Mouse (Mus musculus) hematopoietic multipotent progenitor cell, adult 10-12 weeks (in vitro differentiated cells): ENCODE results near the gene Mapkapk5. TPM values are rescaled to one million over a fixed set of nuclear protein-coding genes. Genes with fewer than 3 reads are reported as not detected.

Experiments used
- polyA plus RNA-seq: library from polyadenylated mRNA; stranded (reverse); fragments of >175 nt; gene quantifications from 2 replicates; pipeline ENCODE4 v1.2.3, GENCODE M21; 2012; ENCODE audit warnings: low replicate concordance

The Mapkapk5 gene
- polyA plus RNA-seq, result 16.9 and 51.0 TPM in 2 replicates

GRCm38 (mm10) chr5:121545793-121546529, at the start of gene Mapkapk5:
Gene Mapkapk5 (minus strand): TSS chr5:121545905.

GRCm38 (mm10) chr5:121593451-121594401, 48.0 kb upstream of the Mapkapk5 start, which contains the start of gene Aldh2:
Gene Aldh2 (minus strand): TSS chr5:121593824.

GRCm38 (mm10) chr5:121544910-121545792, 554 bp downstream of the Mapkapk5 start, which contains the start of the genes Adam1a and Gm42878:
Gene Adam1a (minus strand): TSS chr5:121545482.
Gene Gm42878 (minus strand): TSS chr5:121545482.

GRCm38 (mm10) chr5:121503231-121503630, 42.5 kb downstream of the Mapkapk5 start, which contains the start of gene Adam1b:
Gene Adam1b (minus strand): TSS chr5:121503435.

Other genes with a start within 250 kb of the Mapkapk5 start
- 36.8 and 57.1 TPM in 2 replicates for gene Trafd1, start 160.3 kb downstream of the Mapkapk5 start, polyA plus RNA-seq
- 1.6 and 3.6 TPM in 2 replicates for gene Naa25, start 148.0 kb downstream of the Mapkapk5 start, polyA plus RNA-seq
- 0.36 and 1.7 TPM in 2 replicates for gene Tmem116, start 94.0 kb downstream of the Mapkapk5 start, polyA plus RNA-seq
- 193 and 340 TPM in 2 replicates for gene Erp29, start 93.4 kb downstream of the Mapkapk5 start, polyA plus RNA-seq
- not detected in 2 replicates for gene Adam1b, start 42.5 kb downstream of the Mapkapk5 start, polyA plus RNA-seq
- gene Adam1a, start 423 bp downstream of the Mapkapk5 start, polyA plus RNA-seq, result 0.22 and 0.35 TPM in 2 replicates
- gene Gm42878, start 423 bp downstream of the Mapkapk5 start, polyA plus RNA-seq, result 0.12 TPM in 1 of 2 replicates, not detected in the other
- gene Aldh2, start 47.9 kb upstream of the Mapkapk5 start, polyA plus RNA-seq, result 363 and 626 TPM in 2 replicates
- gene Acad12, start 73.0 kb upstream of the Mapkapk5 start, polyA plus RNA-seq, result 2.0 and 4.2 TPM in 2 replicates
- gene Acad10, start 114.6 kb upstream of the Mapkapk5 start, polyA plus RNA-seq, result 3.6 and 4.8 TPM in 2 replicates
- 14.4 and 16.1 TPM in 2 replicates for gene Brap, start 114.7 kb upstream of the Mapkapk5 start, polyA plus RNA-seq
- gene Atxn2, start 165.4 kb upstream of the Mapkapk5 start, polyA plus RNA-seq, result 22.4 and 97.1 TPM in 2 replicates